ENCODE assay signal across 8 mouse cellular contexts in the genomic region with DNA sequence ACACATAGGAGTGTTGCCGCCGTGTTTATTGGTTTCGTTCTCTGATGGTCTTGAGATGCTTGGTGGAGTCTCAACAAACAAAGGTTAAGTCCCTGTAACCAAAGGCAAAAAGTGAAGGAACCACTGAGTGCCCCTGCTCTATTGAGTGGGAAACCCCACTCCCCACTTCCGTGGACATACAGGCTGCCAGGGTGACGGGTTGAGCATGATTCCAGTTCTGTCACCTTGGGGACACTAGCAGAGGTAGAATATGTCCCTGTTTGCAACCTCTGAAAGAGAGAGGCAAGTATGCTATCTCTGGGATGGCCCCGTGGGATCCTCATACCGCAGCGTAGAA.
DNase-seq lines count a peak whose midpoint lies in the region; ATAC-seq and TF ChIP-seq lines count a peak whose summit lies in the region.

No protein-coding gene starts in this region.

- no peak for ATAC-seq in heart, embryonic 11.5 days (replicated peaks; ENCODE audit: insufficient number of reproducible peaks, low FRiP score, low TSS enrichment)
- no peak for ATAC-seq in midbrain, postnatal 0 days (ENCODE audit: low FRiP score)
- ATAC-seq in limb, embryonic 11.5 days (ENCODE audit: insufficient number of reproducible peaks, low FRiP score, low TSS enrichment, low read depth) = no peak
- ATAC-seq in stomach, postnatal 0 days (ENCODE audit: low FRiP score, low TSS enrichment) = no peak

- DNase-seq in heart, adult 9 months (ENCODE audit: low spot score in 2 of 2) = no peak
- DNase-seq in midbrain, postnatal 0 days (ENCODE audit: low spot score) = no peak
- no peak for DNase-seq in midbrain, embryonic 10.5 days (ENCODE audit: low spot score)
- DNase-seq in limb, embryonic 11.5 days (ENCODE audit: low spot score) = no peak
- no peak for DNase-seq in stomach, postnatal 0 days (ENCODE audit: low spot score)
- DNase-seq in ovary, postnatal 10 days (ENCODE audit: low spot score) = no peak
- no peak for DNase-seq in frontal cortex, postnatal 36 days (ENCODE audit: low spot score in 2 of 2)

- no peak overlapping the region; the same call in 1 of the 2 replicates for H3K9ac ChIP-seq in heart, embryonic 11.5 days (ENCODE audit: low read depth, low read length)
- H3K9ac ChIP-seq in midbrain, postnatal 0 days (replicated peaks; ENCODE audit: low read length, poor library complexity, severe bottlenecking) = no peak overlapping the region
- H3K9ac ChIP-seq in limb, embryonic 11.5 days (ENCODE audit: low read length) = no peak overlapping the region
- peak overlapping the region; percentile 0; the same call in 1 of the 2 replicates for H3K9ac ChIP-seq in stomach, postnatal 0 days (ENCODE audit: low read length)

- no peaks in the 10 kb centered on the region for H3K36me3 ChIP-seq in heart, embryonic 11.5 days (ENCODE audit: control insufficient read depth, insufficient read depth, low read length)
- H3K36me3 ChIP-seq in midbrain, postnatal 0 days (ENCODE audit: insufficient read depth, low read length) = no peaks in the 10 kb centered on the region
- no peaks in the 10 kb centered on the region for H3K36me3 ChIP-seq in midbrain, embryonic 10.5 days
- no peaks in the 10 kb centered on the region for H3K36me3 ChIP-seq in limb, embryonic 11.5 days (ENCODE audit: control insufficient read depth, insufficient read depth, low read length)
- H3K36me3 ChIP-seq in stomach, postnatal 0 days (ENCODE audit: control insufficient read depth, insufficient read depth, low read length) = no peaks in the 10 kb centered on the region

- TF ChIP-seq EP300 in stomach, postnatal 0 days (optimal IDR thresholded peaks at IDR 0.05) = no peak

- no peak for TF ChIP-seq CTCF in midbrain, postnatal 0 days (IDR thresholded peaks at IDR 0.05)
- no peak for TF ChIP-seq CTCF in stomach, postnatal 0 days (IDR thresholded peaks at IDR 0.05; ENCODE audit: low read depth)

- H3K4me2 ChIP-seq in heart, embryonic 11.5 days = peak overlapping the region; percentile 50
- H3K4me2 ChIP-seq in midbrain, postnatal 0 days (ENCODE audit: low read depth, low read length, poor library complexity, severe bottlenecking) = no peak overlapping the region
- no peak overlapping the region for H3K4me2 ChIP-seq in limb, embryonic 11.5 days (ENCODE audit: low read depth, severe bottlenecking)
- H3K4me2 ChIP-seq in stomach, postnatal 0 days (replicated peaks; ENCODE audit: low read depth) = peak overlapping the region; percentile 24; the same call in 1 of the 2 replicates

- H3K27ac ChIP-seq in heart, embryonic 11.5 days (ENCODE audit: low read depth, low read length) = peak overlapping the region; percentile 91
- H3K27ac ChIP-seq in midbrain, postnatal 0 days (ENCODE audit: low read depth, low read length) = peak overlapping the region; percentile 44; the same call in 1 of the 2 replicates
- H3K27ac ChIP-seq in midbrain, embryonic 10.5 days (replicated peaks) = no peak overlapping the region
- H3K27ac ChIP-seq in limb, embryonic 11.5 days (replicated peaks; ENCODE audit: low read depth, low read length) = peak overlapping the region; percentile 4; the same call in 1 of the 2 replicates
- peak overlapping the region; percentile 91 for H3K27ac ChIP-seq in stomach, postnatal 0 days (replicated peaks)

- WGBS in heart, embryonic 11.5 days (ENCODE audit: insufficient replicate concordance) = 78% methylated on average over 8 of the region's 8 CpGs
- 93% methylated on average over 8 of the region's 8 CpGs for WGBS in midbrain, postnatal 0 days
- WGBS in midbrain, embryonic 10.5 days = 94% methylated on average over 8 of the region's 8 CpGs
- 94% methylated on average over 8 of the region's 8 CpGs for WGBS in limb, embryonic 11.5 days
- 78% methylated on average over 8 of the region's 8 CpGs for WGBS in stomach, postnatal 0 days

- H3K4me1 ChIP-seq in heart, embryonic 11.5 days (ENCODE audit: control insufficient read depth, insufficient read depth, low read length) = peaks cover 59% of the 10 kb centered on the region
- H3K4me1 ChIP-seq in midbrain, postnatal 0 days (ENCODE audit: insufficient read depth, low read length) = no peaks in the 10 kb centered on the region; the same call in 1 of the 2 replicates
- peaks cover 35% of the 10 kb centered on the region for H3K4me1 ChIP-seq in midbrain, embryonic 10.5 days
- peaks cover 20% of the 10 kb centered on the region for H3K4me1 ChIP-seq in limb, embryonic 11.5 days (ENCODE audit: control insufficient read depth, insufficient read depth, low read length)
- peaks cover 16% of the 10 kb centered on the region for H3K4me1 ChIP-seq in stomach, postnatal 0 days (replicated peaks; ENCODE audit: control insufficient read depth, insufficient read depth)

- no peaks in the 10 kb centered on the region for H3K9me3 ChIP-seq in heart, embryonic 11.5 days (replicated peaks; ENCODE audit: control insufficient read depth, low read length)
- no peaks in the 10 kb centered on the region for H3K9me3 ChIP-seq in midbrain, postnatal 0 days (ENCODE audit: low read length)
- H3K9me3 ChIP-seq in midbrain, embryonic 10.5 days (replicated peaks) = no peaks in the 10 kb centered on the region
- no peaks in the 10 kb centered on the region for H3K9me3 ChIP-seq in limb, embryonic 11.5 days (ENCODE audit: control insufficient read depth, low read length)
- no peaks in the 10 kb centered on the region for H3K9me3 ChIP-seq in stomach, postnatal 0 days (ENCODE audit: control insufficient read depth, low read length)

- no peaks in the 10 kb centered on the region for H3K27me3 ChIP-seq in heart, embryonic 11.5 days (ENCODE audit: control insufficient read depth, insufficient read depth, low read length)
- H3K27me3 ChIP-seq in midbrain, postnatal 0 days (ENCODE audit: insufficient read depth, low read length) = no peaks in the 10 kb centered on the region
- no peaks in the 10 kb centered on the region for H3K27me3 ChIP-seq in midbrain, embryonic 10.5 days (ENCODE audit: low read depth, poor library complexity, severe bottlenecking)
- H3K27me3 ChIP-seq in limb, embryonic 11.5 days (ENCODE audit: control insufficient read depth, insufficient read depth, low read length) = no peaks in the 10 kb centered on the region
- H3K27me3 ChIP-seq in stomach, postnatal 0 days (ENCODE audit: control insufficient read depth, insufficient read depth, low read length) = no peaks in the 10 kb centered on the region

- H3K4me3 ChIP-seq in heart, embryonic 11.5 days (ENCODE audit: low read depth, low read length) = no peak overlapping the region
- H3K4me3 ChIP-seq in midbrain, postnatal 0 days (ENCODE audit: low read depth, low read length) = no peak overlapping the region
- no peak overlapping the region for H3K4me3 ChIP-seq in midbrain, embryonic 10.5 days
- no peak overlapping the region for H3K4me3 ChIP-seq in limb, embryonic 11.5 days (ENCODE audit: low read depth, low read length)
- H3K4me3 ChIP-seq in stomach, postnatal 0 days (ENCODE audit: low read depth, low read length) = no peak overlapping the region

Comparison
In these comparisons a context has a peak if more than half of its experiments do, and no peak if none do; other contexts are left out.
1. H3K4me2 ChIP-seq: peak in heart, embryonic 11.5 days (single experiment) and stomach, postnatal 0 days (single experiment); none in midbrain, postnatal 0 days (single experiment) and limb, embryonic 11.5 days (single experiment).